Mouse (Mus musculus) liver, postnatal 0 days (tissue): ENCODE results near the gene Adamtsl3.

Source experiments
- CTCF ChIP-seq: sonication (generic); IDR thresholded peaks from 2 replicates; pipeline ENCODE4 v1.5.1; 2016; ENCODE audit warnings: antibody characterized with exemption, low read depth
- EP300 ChIP-seq: IDR thresholded peaks from 2 replicates; pipeline ENCODE4 v1.6.1; 2016; ENCODE audit warnings: antibody characterized with exemption, low read depth, mild to moderate bottlenecking

DNA sequence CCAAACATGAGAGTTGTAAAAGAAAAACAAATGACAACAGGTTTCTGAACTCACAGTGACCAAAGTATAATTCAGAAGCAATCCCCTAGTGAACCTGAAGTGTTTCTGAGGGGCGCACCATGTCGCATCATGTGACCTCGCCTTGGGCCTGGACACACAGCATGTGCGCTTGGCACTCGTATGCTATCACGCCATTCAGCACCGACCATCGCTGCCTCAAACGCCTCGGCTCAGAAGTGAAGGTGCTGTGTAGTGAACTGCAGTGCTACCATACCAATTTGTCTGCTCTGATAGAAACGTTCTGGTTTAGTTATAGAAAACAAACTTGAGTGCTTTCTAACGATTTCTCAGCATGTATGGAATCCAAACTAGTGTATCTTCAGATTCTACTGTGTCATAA is 59.7 kb downstream of the Adamtsl3 start:
- TF ChIP-seq CTCF (no peak), EP300 (no peak)
